Mouse (Mus musculus) heart, embryonic 12.5 days (tissue): ENCODE measurements around the gene Irs2. TPM values are rescaled to one million over a fixed set of nuclear protein-coding genes. Genes with fewer than 3 reads are reported as not detected.

Experiments used
- ATAC-seq: fragments of 200-750 bp; cut with Nextera tagmentation; 2 replicates; pipeline ENCODE4 v1.8.0; 2017; ENCODE audit warnings: moderate TSS enrichment, moderate library complexity; ENCODE audit not compliant: insufficient number of reproducible peaks, low FRiP score
- H3K27ac ChIP-seq: fragments of 300-500 bp; sonication (generic); 2 replicates; pipeline ENCODE4 v1.5.1; 2016; ENCODE audit warnings: mild to moderate bottlenecking, moderate library complexity; ENCODE audit not compliant: poor library complexity, severe bottlenecking
- H3K27me3 ChIP-seq: fragments of 300-500 bp; sonication (generic); replicated peaks from 2 replicates; pipeline ENCODE4 v1.6.1; 2016; ENCODE audit warnings: mild to moderate bottlenecking, moderate library complexity
- H3K36me3 ChIP-seq: fragments of 300-500 bp; sonication (generic); 2 replicates; pipeline ENCODE4 v1.6.1; 2016; ENCODE audit warnings: mild to moderate bottlenecking, moderate library complexity
- H3K4me1 ChIP-seq: fragments of 300-500 bp; sonication (generic); replicated peaks from 2 replicates; pipeline ENCODE4 v1.6.1; 2016; ENCODE audit warnings: mild to moderate bottlenecking
- H3K4me2 ChIP-seq: fragments of 300-500 bp; sonication (generic); 2 replicates; pipeline ENCODE4 v1.6.1; 2016; ENCODE audit warnings: mild to moderate bottlenecking, moderate library complexity
- H3K4me3 ChIP-seq: fragments of 300-500 bp; sonication (generic); 2 replicates; pipeline ENCODE4 v1.5.1; 2016; ENCODE audit warnings: mild to moderate bottlenecking
- H3K9ac ChIP-seq: fragments of 300-500 bp; sonication (generic); 2 replicates; pipeline ENCODE4 v1.6.1; 2016; ENCODE audit warnings: mild to moderate bottlenecking, moderate library complexity
- H3K9me3 ChIP-seq: fragments of 300-500 bp; sonication (generic); replicated peaks from 2 replicates; pipeline ENCODE4 v1.6.1; 2016; ENCODE audit warnings: mild to moderate bottlenecking, moderate library complexity
- WGBS: fragments of 180-500 bp; shearing (Covaris S2); methylation state at CpG from one replicate; pipeline ENCODE4 v1.1.7; 2016; 5-methylcytosine and 5-hydroxymethylcytosine counted together
- polyA plus RNA-seq: library from polyadenylated mRNA; unstranded; fragments of >200 nt; fragmentation: Nextera tagmentation; extraction: Ambion mirVana; gene quantifications from 2 replicates; pipeline ENCODE4 v1.2.1, GENCODE M21; 2016

The Irs2 gene
- polyA plus RNA-seq = 6.2 and 7.7 TPM in 2 replicates

DNA sequence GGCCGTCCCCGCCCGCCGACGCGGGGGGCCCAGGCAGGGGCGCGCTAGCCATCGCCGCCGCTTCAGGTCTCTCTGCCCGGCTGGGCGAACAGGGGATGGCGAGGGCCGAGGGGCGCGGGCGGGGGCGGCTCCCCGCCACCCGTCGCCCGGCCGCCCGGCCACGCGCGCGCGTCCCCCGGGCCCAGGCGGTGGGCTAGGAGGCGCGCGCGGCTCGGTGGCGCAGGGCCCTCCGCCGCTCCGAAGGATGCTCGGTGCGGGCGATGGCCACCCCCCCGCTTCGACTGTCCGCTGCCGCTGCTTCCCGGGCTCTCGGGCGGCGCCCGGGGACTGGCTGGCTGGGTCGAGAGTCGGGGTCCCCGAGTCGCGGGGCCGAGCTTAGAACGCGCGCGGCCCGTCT is at the start of gene Irs2:
Gene Irs2 (minus strand): TSS at position 80 of the 397 bp plus-strand sequence.
- Histone ChIP-seq H3K4me1 (peaks cover 58% of the 10 kb centered on the region), H3K4me3 (peak within 1 kb of the TSS; percentile 92), H3K9ac (peak within 1 kb of the TSS; percentile 98), H3K27me3 (no peaks in the 10 kb centered on the region), H3K4me2 (peak within 1 kb of the TSS; percentile 93), H3K36me3 (peaks cover 16% of the 10 kb centered on the region), H3K9me3 (no peaks in the 10 kb centered on the region), H3K27ac (peak within 1 kb of the TSS; percentile 100)
- ATAC-seq = peak; percentile 23
- under 1% methylated on average over 57 of the region's 64 CpGs for WGBS

DNA sequence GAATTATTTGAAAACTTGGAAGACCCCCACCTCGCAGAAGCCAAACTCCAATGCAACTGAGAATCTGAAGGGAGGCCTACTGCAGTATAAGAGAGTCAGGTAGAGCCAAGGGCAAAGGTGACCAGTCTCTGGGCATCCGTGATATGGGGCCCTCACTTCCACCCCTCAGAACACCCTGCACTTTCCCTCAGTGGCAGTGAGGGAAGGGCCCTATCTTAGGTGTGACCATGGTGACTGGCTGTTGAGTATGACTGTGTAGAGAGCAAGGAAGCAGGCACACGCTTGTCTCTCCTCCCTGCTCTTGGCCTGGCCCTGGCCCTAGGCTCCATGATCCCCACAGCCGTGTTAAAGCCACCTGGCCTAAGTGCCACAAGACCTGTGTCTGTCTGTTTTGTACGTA is 48.4 kb upstream of the Irs2 start:
- no peak for ATAC-seq
- H3K27me3 ChIP-seq = no peaks in the 10 kb centered on the region
- H3K27ac ChIP-seq = no peak overlapping the region
- H3K4me2 ChIP-seq = no peak overlapping the region
- no peaks in the 10 kb centered on the region for H3K4me1 ChIP-seq
- H3K4me3 ChIP-seq = no peak overlapping the region
- H3K9ac ChIP-seq = no peak overlapping the region
- H3K36me3 ChIP-seq = no peaks in the 10 kb centered on the region
- H3K9me3 ChIP-seq = no peaks in the 10 kb centered on the region
- 89% methylated on average over 5 of the region's 5 CpGs for WGBS

DNA sequence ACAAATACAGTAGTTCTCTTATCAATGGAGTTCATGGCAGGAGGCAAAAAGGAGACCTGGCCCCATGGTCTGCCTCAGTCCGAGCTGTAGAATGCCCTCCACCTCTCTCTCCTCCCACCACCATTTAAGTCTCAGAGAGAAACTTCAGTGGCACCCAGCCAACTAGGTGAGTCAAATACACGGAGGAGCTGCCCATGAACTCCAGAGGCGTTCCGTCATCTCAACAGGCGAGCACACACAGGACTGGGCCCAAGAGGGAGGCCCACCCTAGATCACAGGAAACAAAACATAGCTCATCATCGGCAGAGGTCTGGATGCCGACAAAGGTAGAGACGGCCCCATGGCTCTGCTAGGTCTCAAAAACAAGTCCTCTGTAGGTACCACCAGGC is 47.9 kb upstream of the Irs2 start:
- Histone ChIP-seq H3K27ac (no peak overlapping the region), H3K27me3 (no peaks in the 10 kb centered on the region), H3K4me2 (no peak overlapping the region), H3K4me1 (no peaks in the 10 kb centered on the region), H3K9ac (no peak overlapping the region), H3K36me3 (no peaks in the 10 kb centered on the region), H3K4me3 (no peak overlapping the region), H3K9me3 (no peaks in the 10 kb centered on the region)
- 84% methylated on average over 8 of the region's 8 CpGs for WGBS
- ATAC-seq = no peak

DNA sequence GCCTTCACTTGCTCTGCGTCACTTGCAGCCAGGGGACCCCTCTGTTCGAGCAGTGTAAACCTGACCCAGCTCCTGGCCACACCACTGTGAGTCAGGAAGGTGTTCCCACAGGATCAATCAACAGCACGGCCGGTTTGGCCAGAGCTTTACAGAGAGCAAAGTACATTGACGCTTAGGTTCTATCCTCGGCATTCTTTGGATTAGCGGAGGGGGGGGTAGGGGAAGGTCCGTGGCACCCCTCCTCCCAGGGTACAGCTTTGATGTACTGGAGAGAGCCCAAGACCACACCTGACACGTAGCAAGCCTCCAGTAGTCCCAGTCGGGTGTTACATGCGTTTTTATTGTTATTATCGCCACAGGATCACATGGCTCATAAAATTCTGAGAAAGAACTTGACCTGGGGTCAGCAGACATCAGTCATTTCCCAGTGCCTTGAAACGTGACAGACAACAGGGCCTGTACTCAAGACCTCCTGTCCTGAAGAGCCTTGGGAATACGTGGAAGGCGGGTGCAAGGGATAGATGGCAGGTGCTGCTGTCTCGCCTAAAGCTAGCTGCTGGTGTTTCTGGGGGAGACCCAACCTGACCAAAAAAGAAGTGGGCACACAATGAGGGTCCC is 47.4 kb upstream of the Irs2 start:
- no peak overlapping the region for H3K4me2 ChIP-seq
- no peak overlapping the region for H3K9ac ChIP-seq
- H3K4me1 ChIP-seq = no peaks in the 10 kb centered on the region
- 75% methylated on average over 16 of the region's 16 CpGs for WGBS
- H3K36me3 ChIP-seq = no peaks in the 10 kb centered on the region
- H3K27me3 ChIP-seq = no peaks in the 10 kb centered on the region
- no peak overlapping the region for H3K4me3 ChIP-seq
- no peak for ATAC-seq
- no peaks in the 10 kb centered on the region for H3K9me3 ChIP-seq
- H3K27ac ChIP-seq = no peak overlapping the region

DNA sequence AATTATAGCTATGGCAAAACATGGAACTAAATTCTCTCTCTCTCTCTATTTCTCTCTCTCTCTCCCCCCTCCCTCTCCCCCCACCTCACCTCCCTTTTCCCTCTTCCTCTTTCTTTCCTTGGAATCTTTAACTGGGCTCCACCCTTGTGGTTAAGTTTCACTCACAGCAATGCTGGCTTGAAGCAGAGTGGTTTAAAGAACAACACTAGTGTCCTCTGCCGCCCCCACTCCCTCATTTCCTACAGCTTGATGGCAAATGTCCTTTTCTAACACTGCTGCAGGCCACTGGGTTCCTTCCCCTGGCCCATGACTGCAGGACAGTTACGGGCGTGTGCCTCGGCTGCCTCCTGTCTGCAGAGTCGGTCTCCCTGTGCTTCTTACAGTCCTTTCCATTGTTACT is 41.6 kb upstream of the Irs2 start:
- 54% methylated on average over 5 of the region's 5 CpGs for whole genome bisulfite sequencing
- no peak for ATAC-seq
- Histone ChIP-seq H3K27ac (no peak overlapping the region), H3K27me3 (no peaks in the 10 kb centered on the region), H3K4me2 (no peak overlapping the region), H3K4me1 (0 out of 2 replicates have a peak, but pooled peaks cover 1% of the 10 kb centered on the region), H3K9ac (no peak overlapping the region), H3K36me3 (no peaks in the 10 kb centered on the region), H3K4me3 (no peak overlapping the region), H3K9me3 (no peaks in the 10 kb centered on the region)

DNA sequence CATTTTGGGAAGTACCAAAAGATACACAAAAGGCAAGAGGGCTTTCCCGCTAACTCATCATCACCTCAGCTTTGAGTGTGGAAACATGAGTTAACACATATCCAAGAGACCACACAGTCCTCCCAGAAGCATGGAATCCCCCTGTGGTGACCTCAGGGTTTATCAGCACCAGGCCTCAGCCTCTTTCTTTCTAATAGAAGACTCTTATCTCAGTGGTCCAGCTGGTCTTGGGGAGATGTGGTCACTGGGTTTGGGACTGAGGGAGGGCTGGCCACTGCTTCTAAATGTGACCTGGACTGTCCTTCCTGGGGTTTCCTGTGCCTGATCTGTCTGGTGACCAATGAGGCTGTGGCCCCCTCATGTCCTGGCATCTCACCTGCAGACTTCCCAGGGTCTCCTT is 39.6 kb upstream of the Irs2 start:
- H3K4me3 ChIP-seq = no peak overlapping the region
- peak; percentile 93 for ATAC-seq
- H3K36me3 ChIP-seq = no peaks in the 10 kb centered on the region
- H3K9me3 ChIP-seq = no peaks in the 10 kb centered on the region
- no peak overlapping the region for H3K9ac ChIP-seq
- H3K4me1 ChIP-seq = 0 out of 2 replicates have a peak, but pooled peaks cover 11% of the 10 kb centered on the region
- no peaks in the 10 kb centered on the region for H3K27me3 ChIP-seq
- WGBS = 36% methylated on average over 1 of the region's 1 CpGs
- no peak overlapping the region for H3K27ac ChIP-seq
- no peak overlapping the region for H3K4me2 ChIP-seq

DNA sequence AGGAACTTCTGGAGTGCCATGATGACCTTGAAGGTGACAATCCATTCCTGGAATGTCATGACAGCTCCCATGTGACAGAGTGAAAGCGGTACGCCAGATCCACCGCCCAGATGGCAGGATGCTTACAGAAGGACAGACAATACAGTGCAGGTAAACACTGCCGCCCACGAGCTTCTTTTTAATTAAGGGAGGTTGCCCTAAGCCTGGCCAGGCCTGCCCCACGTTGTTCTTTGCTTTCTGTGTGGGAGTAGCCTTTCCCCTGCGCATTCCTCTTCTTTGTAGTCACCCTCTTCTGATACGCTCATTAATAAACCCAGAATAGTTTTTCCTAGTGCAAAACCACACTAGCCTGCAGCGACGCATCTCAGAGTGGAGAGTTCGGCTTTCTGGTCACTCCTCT is 36.4 kb upstream of the Irs2 start:
- Histone ChIP-seq H3K4me3 (no peak overlapping the region), H3K4me1 (0 out of 2 replicates have a peak, but pooled peaks cover 12% of the 10 kb centered on the region), H3K27me3 (no peaks in the 10 kb centered on the region), H3K4me2 (no peak overlapping the region), H3K9ac (no peak overlapping the region), H3K27ac (no peak overlapping the region), H3K36me3 (no peaks in the 10 kb centered on the region), H3K9me3 (no peaks in the 10 kb centered on the region)
- no peak for ATAC-seq
- 76% methylated on average over 11 of the region's 11 CpGs for WGBS

DNA sequence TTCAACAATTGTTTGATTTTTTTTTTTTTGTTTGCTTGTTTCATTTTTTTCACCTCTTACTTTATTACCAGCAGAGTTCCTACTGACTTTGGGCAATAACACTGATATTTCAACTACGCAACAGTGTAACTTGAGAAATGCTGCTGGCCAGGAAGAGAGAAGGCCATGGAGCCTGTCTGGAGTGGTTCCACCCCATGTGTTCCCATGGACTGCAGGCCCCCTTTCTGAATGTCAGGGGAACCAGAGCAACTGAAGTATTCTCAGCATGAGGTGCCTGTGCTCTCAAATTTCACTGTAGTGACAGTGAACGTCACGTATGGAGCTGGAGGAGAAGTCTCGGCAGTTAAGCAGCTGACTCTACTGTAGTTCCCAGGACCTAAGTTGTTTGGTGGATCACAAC is 35.3 kb upstream of the Irs2 start:
- Histone ChIP-seq H3K36me3 (no peaks in the 10 kb centered on the region), H3K4me3 (no peak overlapping the region), H3K27ac (no peak overlapping the region), H3K4me1 (0 out of 2 replicates have a peak, but pooled peaks cover 12% of the 10 kb centered on the region), H3K9me3 (no peaks in the 10 kb centered on the region), H3K9ac (no peak overlapping the region), H3K27me3 (no peaks in the 10 kb centered on the region), H3K4me2 (no peak overlapping the region)
- WGBS = 79% methylated on average over 4 of the region's 4 CpGs
- ATAC-seq = no peak

DNA sequence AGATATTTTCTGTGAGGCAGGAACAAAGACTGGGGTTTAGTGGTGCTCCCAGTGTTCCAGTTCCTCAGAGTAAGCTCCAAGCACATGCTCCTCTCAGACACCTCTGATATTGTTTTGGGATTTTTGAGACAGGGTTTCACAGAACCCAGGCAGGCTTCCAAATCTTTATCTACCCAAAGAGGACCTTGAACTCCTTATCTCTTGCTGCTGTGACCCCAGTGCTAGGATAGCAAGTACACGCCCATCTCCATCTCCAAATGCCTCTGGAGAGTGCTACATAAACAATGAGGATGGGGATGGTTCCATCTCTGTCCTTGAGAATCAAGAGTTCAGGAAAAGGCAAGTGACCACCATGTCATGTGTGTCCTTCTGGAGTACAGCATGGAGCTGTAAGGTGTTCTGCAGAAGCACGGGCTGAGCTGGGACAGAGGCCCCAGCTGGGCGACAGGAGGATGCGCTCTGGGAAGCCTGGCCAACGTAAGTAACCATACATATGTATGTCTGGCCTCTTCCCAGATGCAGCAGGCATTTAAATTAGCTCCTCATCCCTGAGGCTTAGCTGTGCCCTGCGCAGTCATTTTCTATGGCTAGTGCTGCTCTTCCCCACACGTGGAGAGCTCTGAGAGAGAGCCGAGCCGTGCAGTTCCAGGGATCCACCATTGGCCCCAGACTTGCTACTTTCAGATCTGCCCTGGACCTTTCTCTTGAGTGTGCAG is 34.8 kb upstream of the Irs2 start:
- no peak overlapping the region for H3K4me2 ChIP-seq
- H3K9ac ChIP-seq = no peak overlapping the region
- 76% methylated on average over 9 of the region's 9 CpGs for WGBS
- H3K27ac ChIP-seq = no peak overlapping the region
- no peaks in the 10 kb centered on the region for H3K36me3 ChIP-seq
- no peaks in the 10 kb centered on the region for H3K27me3 ChIP-seq
- no peaks in the 10 kb centered on the region for H3K9me3 ChIP-seq
- H3K4me1 ChIP-seq = 0 out of 2 replicates have a peak, but pooled peaks cover 12% of the 10 kb centered on the region
- ATAC-seq = 0 out of 2 replicates have a peak, but pooled peaks have one; percentile 44
- no peak overlapping the region; the same call in 1 of the 2 replicates for H3K4me3 ChIP-seq

DNA sequence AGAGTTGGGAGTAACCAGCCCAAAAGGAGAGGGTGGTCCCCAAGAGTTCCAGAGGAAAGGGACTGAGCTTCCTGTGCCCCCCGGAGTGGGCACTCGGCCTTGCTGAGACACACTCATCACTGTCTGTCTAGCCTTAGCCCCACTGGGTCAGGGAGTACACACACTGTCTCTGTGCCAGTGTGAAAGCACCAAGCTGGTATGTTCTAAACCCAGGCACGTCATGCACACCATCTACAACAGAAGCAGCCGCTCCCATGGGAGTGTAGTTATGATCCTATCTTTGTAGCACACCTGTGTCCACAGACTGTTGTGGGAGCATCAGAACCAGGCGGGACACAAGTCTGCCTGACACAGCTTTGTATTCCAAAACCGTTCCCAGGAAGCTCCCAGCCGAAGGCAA is 31.8 kb upstream of the Irs2 start:
- Histone ChIP-seq H3K4me2 (no peak overlapping the region), H3K4me1 (0 out of 2 replicates have a peak, but pooled peaks cover 20% of the 10 kb centered on the region), H3K27ac (no peak overlapping the region), H3K4me3 (no peak overlapping the region), H3K9ac (no peak overlapping the region), H3K9me3 (no peaks in the 10 kb centered on the region), H3K27me3 (no peaks in the 10 kb centered on the region), H3K36me3 (no peaks in the 10 kb centered on the region)
- WGBS = 76% methylated on average over 7 of the region's 7 CpGs
- ATAC-seq = no peak

DNA sequence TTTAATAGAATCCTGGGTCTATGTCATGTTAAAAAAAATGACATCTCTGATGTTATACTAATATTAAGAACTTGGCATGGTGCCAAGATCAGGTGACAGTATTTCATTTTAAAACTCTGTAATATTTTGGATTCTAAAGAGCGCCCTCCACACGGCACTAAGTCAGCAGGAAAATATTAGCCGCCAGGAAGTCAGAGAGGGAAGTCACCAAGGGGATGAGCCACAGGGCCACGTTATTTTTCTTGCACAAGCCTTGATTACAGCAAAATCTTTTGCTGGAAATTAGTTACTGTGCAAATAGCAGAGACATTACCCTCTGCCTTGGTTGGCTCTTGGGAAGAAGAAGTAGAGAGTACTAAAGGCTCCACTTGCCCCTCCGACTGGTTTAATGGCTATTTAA is 30.5 kb upstream of the Irs2 start:
- Histone ChIP-seq H3K4me3 (no peak overlapping the region), H3K9ac (no peak overlapping the region), H3K4me1 (0 out of 2 replicates have a peak, but pooled peaks cover 14% of the 10 kb centered on the region), H3K9me3 (no peaks in the 10 kb centered on the region), H3K27ac (no peak overlapping the region), H3K27me3 (no peaks in the 10 kb centered on the region), H3K36me3 (no peaks in the 10 kb centered on the region), H3K4me2 (no peak overlapping the region)
- WGBS = 78% methylated on average over 5 of the region's 5 CpGs
- no peak for ATAC-seq
